Mouse (Mus musculus): ENCODE data around the gene Cmip.
"Not testable (repeated sequence)": the region's sequence is repeated elsewhere in the genome, so short reads cannot be mapped to it uniquely, and the experiment has no call there.

Gene Cmip

GRCm38 (mm10) chr8:117420841-117421534 lies 164.1 kb downstream of the Cmip start:
- in situ Hi-C loops (cut with MboI): no loop called here

- in situ Hi-C loops (cut with MboI): no loop called here
Observed at GRCm38 (mm10) chr8:117421838-117422237, 165.0 kb downstream of the Cmip start.

- in situ Hi-C loops (cut with MboI): no loop called here
Observed at GRCm38 (mm10) chr8:117422343-117422742, 165.5 kb downstream of the Cmip start.

- in situ Hi-C loops (cut with MboI): no loop called here
Observed at GRCm38 (mm10) chr8:117423029-117423428, 166.2 kb downstream of the Cmip start.

- in situ Hi-C loops (cut with MboI): not testable (repeated sequence)
Observed at GRCm38 (mm10) chr8:117427816-117428215, 171.0 kb downstream of the Cmip start.

GRCm38 (mm10) chr8:117428524-117429162 lies 171.8 kb downstream of the Cmip start:
- in situ Hi-C loops (cut with MboI): no loop called here

- in situ Hi-C loops (cut with MboI): no loop called here
Observed at GRCm38 (mm10) chr8:117430624-117431023, 173.8 kb downstream of the Cmip start.

GRCm38 (mm10) chr8:117431554-117431953 lies 174.7 kb downstream of the Cmip start:
- in situ Hi-C loops (cut with MboI): no loop called here

- in situ Hi-C loops (cut with MboI): no loop called here
Observed at GRCm38 (mm10) chr8:117432111-117432510, 175.2 kb downstream of the Cmip start.

GRCm38 (mm10) chr8:117433968-117434367 lies 177.1 kb downstream of the Cmip start:
- in situ Hi-C loops (cut with MboI): no loop called here

- in situ Hi-C loops (cut with MboI): no loop called here
Observed at GRCm38 (mm10) chr8:117436786-117437185, 179.9 kb downstream of the Cmip start.

- in situ Hi-C loops (cut with MboI): no loop called here
Observed at GRCm38 (mm10) chr8:117437616-117438015, 180.8 kb downstream of the Cmip start.

- in situ Hi-C loops (cut with MboI): no loop called here
Observed at GRCm38 (mm10) chr8:117440317-117440716, 183.5 kb downstream of the Cmip start.

- in situ Hi-C loops (cut with MboI): no loop called here
Observed at GRCm38 (mm10) chr8:117440759-117441158, 183.9 kb downstream of the Cmip start.

- in situ Hi-C loops (cut with MboI): no loop called here
Observed at GRCm38 (mm10) chr8:117445507-117445906, 188.6 kb downstream of the Cmip start.

GRCm38 (mm10) chr8:117446344-117446997 lies 189.6 kb downstream of the Cmip start:
- in situ Hi-C loops (cut with MboI): no loop called here

GRCm38 (mm10) chr8:117451072-117451471 lies 194.2 kb downstream of the Cmip start:
- in situ Hi-C loops (cut with MboI): no loop called here

GRCm38 (mm10) chr8:117453974-117454373 lies 197.1 kb downstream of the Cmip start:
- in situ Hi-C loops (cut with MboI): no loop called here

- in situ Hi-C loops (cut with MboI): no loop called here
Observed at GRCm38 (mm10) chr8:117454516-117455116, 197.8 kb downstream of the Cmip start.

GRCm38 (mm10) chr8:117455701-117456100 lies 198.8 kb downstream of the Cmip start:
- in situ Hi-C loops (cut with MboI): no loop called here

- in situ Hi-C loops (cut with MboI): no loop called here
Observed at GRCm38 (mm10) chr8:117458440-117458839, 201.6 kb downstream of the Cmip start.

- in situ Hi-C loops (cut with MboI): no loop called here
Observed at GRCm38 (mm10) chr8:117462701-117463284, 205.9 kb downstream of the Cmip start.

Data from mature B cell (primary cell).